ENCODE assay signal across 13 mouse cellular contexts in the genomic region with DNA sequence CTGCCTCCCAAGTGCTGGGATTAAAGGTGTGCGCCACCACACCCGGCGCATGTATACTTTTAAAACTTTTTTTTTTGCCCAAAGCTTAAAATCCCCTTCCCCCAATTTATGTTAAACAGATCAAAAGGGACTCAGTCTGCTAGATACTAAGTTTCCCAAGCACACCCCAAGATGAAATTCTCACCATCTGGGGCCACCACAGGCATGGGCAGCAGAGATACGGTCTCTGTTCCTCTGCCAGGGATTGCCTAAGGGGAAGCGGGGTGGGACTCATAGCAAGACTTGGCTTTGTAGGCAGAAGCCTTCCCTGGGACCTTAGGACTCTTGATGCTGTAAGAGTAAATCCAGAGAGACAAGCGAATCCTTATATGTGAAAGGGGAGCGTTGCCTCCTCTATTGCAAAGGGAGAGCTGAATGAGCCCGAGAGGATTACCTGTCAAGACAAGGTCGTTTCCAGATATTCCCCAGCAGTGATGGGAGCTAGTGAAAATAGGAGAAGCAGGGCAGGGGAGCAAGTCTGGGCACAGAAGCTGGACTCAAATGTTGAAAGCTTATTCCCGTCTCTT. TPM values are rescaled to one million over a fixed set of nuclear protein-coding genes. Genes with fewer than 3 reads are reported as not detected.
DNase-seq lines count a peak whose midpoint lies in the region; ATAC-seq and TF ChIP-seq lines count a peak whose summit lies in the region.
"Had no signal": no experiment of that assay in that cellular context is flagged by ENCODE, and none has a peak within 500 bp of the region (broad histone marks: within the 10 kb centered on the region; RNA-seq: fewer than 3 reads in every experiment).

No protein-coding gene starts in this region.

- H3K9ac ChIP-seq in heart, adult 2 months (ENCODE audit: low read depth, low read length) = peak overlapping the region; percentile 10; the same call in 1 of the 2 replicates
- H3K9ac ChIP-seq in lung, embryonic 14.5 days = no peak overlapping the region
- H3K9ac ChIP-seq in hindbrain, embryonic 14.5 days = no peak overlapping the region
- H3K9ac ChIP-seq in neural tube, embryonic 15.5 days (replicated peaks) = no peak overlapping the region

- no peak overlapping the region for H3K4me3 ChIP-seq in heart, adult 2 months
- no peak overlapping the region for H3K4me3 ChIP-seq in lung, embryonic 14.5 days (ENCODE audit: low read depth, low read length)
- H3K4me3 ChIP-seq in hindbrain, embryonic 14.5 days (replicated peaks; ENCODE audit: low read length) = peak overlapping the region; percentile 62
- peak overlapping the region; percentile 60; the same call in 1 of the 2 replicates for H3K4me3 ChIP-seq in neural tube, embryonic 15.5 days (replicated peaks)

- ATAC-seq in lung, embryonic 14.5 days (ENCODE audit: insufficient read depth) = no peak
- ATAC-seq in hindbrain, embryonic 14.5 days (ENCODE audit: low FRiP score) = no peak
- ATAC-seq in neural tube, embryonic 15.5 days (ENCODE audit: low FRiP score) = no peak
- ATAC-seq: forebrain, embryonic 16.5 days had no signal

- H3K4me2 ChIP-seq in lung, embryonic 14.5 days = peak overlapping the region; percentile 26; the same call in 1 of the 2 replicates
- H3K4me2 ChIP-seq in hindbrain, embryonic 14.5 days (replicated peaks) = peak overlapping the region; percentile 97; the same call in 1 of the 2 replicates
- H3K4me2 ChIP-seq in neural tube, embryonic 15.5 days = peak overlapping the region; percentile 98

- H3K4me1 ChIP-seq in heart, adult 2 months (ENCODE audit: control insufficient read depth, insufficient read depth, low read length) = peaks cover 22% of the 10 kb centered on the region
- H3K4me1 ChIP-seq in lung, embryonic 14.5 days (ENCODE audit: insufficient read depth) = no peaks in the 10 kb centered on the region
- no peaks in the 10 kb centered on the region; the same call in none of the 2 replicates for H3K4me1 ChIP-seq in hindbrain, embryonic 14.5 days (replicated peaks; ENCODE audit: control insufficient read depth, insufficient read depth, low read length)
- peaks cover 25% of the 10 kb centered on the region for H3K4me1 ChIP-seq in neural tube, embryonic 15.5 days

- H3K36me3 ChIP-seq in heart, adult 2 months (ENCODE audit: control insufficient read depth, insufficient read depth, low read length) = peaks cover 3% of the 10 kb centered on the region; the same call in 1 of the 2 replicates
- no peaks in the 10 kb centered on the region for H3K36me3 ChIP-seq in lung, embryonic 14.5 days (ENCODE audit: insufficient read depth)
- no peaks in the 10 kb centered on the region for H3K36me3 ChIP-seq in hindbrain, embryonic 14.5 days (replicated peaks; ENCODE audit: control insufficient read depth, insufficient read depth)
- no peaks in the 10 kb centered on the region for H3K36me3 ChIP-seq in neural tube, embryonic 15.5 days
- H3K36me3 ChIP-seq: limb, embryonic 15.5 days had no signal

- no peaks in the 10 kb centered on the region for H3K9me3 ChIP-seq in lung, embryonic 14.5 days (ENCODE audit: low read depth, low read length)
- H3K9me3 ChIP-seq in hindbrain, embryonic 14.5 days (ENCODE audit: control insufficient read depth, low read length) = no peaks in the 10 kb centered on the region
- H3K9me3 ChIP-seq in neural tube, embryonic 15.5 days (replicated peaks) = no peaks in the 10 kb centered on the region
- H3K9me3 ChIP-seq: limb, embryonic 15.5 days had no signal

- 86% methylated on average over 10 of the region's 10 CpGs for WGBS in heart, adult 2 months
- 75% methylated on average over 10 of the region's 10 CpGs for WGBS in lung, embryonic 14.5 days
- 70% methylated on average over 10 of the region's 10 CpGs for WGBS in hindbrain, embryonic 14.5 days
- WGBS in neural tube, embryonic 15.5 days = 74% methylated on average over 10 of the region's 10 CpGs

- no peak overlapping the region for H3K27ac ChIP-seq in heart, adult 2 months
- no peak overlapping the region for H3K27ac ChIP-seq in lung, embryonic 14.5 days (ENCODE audit: low read depth)
- no peak overlapping the region for H3K27ac ChIP-seq in hindbrain, embryonic 14.5 days
- no peak overlapping the region for H3K27ac ChIP-seq in neural tube, embryonic 15.5 days (replicated peaks)
- H3K27ac ChIP-seq: limb, embryonic 15.5 days had no signal

- no peak for TF ChIP-seq EP300 in heart, adult 2 months (IDR thresholded peaks at IDR 0.05; ENCODE audit: insufficient read depth, low read depth, low read length)

- H3K79me2 ChIP-seq in heart, adult 2 months (replicated peaks; ENCODE audit: control insufficient read depth, insufficient read depth, low read length) = peaks cover 3% of the 10 kb centered on the region; the same call in 1 of the 2 replicates

- H3K27me3 ChIP-seq in heart, adult 2 months (ENCODE audit: control insufficient read depth, insufficient read depth, low read length) = no peaks in the 10 kb centered on the region
- peaks cover 33% of the 10 kb centered on the region for H3K27me3 ChIP-seq in lung, embryonic 14.5 days (ENCODE audit: insufficient read depth, low read length)
- peaks cover 46% of the 10 kb centered on the region for H3K27me3 ChIP-seq in hindbrain, embryonic 14.5 days (ENCODE audit: control insufficient read depth, insufficient read depth, low read length)
- H3K27me3 ChIP-seq in neural tube, embryonic 15.5 days (replicated peaks) = peaks cover 39% of the 10 kb centered on the region

- TF ChIP-seq POLR2A in heart, adult 2 months (IDR thresholded peaks at IDR 0.05; ENCODE audit: insufficient read depth, low read depth, low read length) = no peak

- TF ChIP-seq CTCF in heart, adult 2 months (IDR thresholded peaks at IDR 0.05) = no peak
- TF ChIP-seq CTCF in lung, embryonic 14.5 days (IDR thresholded peaks at IDR 0.05; ENCODE audit: low read depth) = no peak

- DNase-seq in heart, adult 2 months = no peak
- no peak for DNase-seq in heart, adult 8-10 months (ENCODE audit: low spot score)
- DNase-seq in lung, embryonic 14.5 days = no peak
- DNase-seq in lung, postnatal 10 days = no peak
- no peak for DNase-seq in hindbrain, embryonic 14.5 days (ENCODE audit: low spot score)
- DNase-seq in layer of hippocampus, postnatal 25 days (ENCODE audit: extremely low spot score in 1 of 2, low spot score in 1 of 2) = no peak
- no peak for DNase-seq in layer of hippocampus, adult 9-10 months (ENCODE audit: low spot score)
- DNase-seq: cerebellum, postnatal 36 days; kidney, adult 11 months had no signal

- intact Hi-C loops in heart, adult 2 months (cut with DNase I) = no loop called here

RNA-seq across cellular contexts. Expression of a gene that starts 1.3 kb away (rescaled TPM):
- 1 to 10 TPM; 4.7 to 4.9 TPM for total RNA-seq in heart, adult 2 months (2021)
- polyA plus RNA-seq in heart, adult 2 months (2012; rRNA removed) = 3.3 and 4.4 TPM in 2 replicates
- 1 to 10 TPM; 2.4 to 5.4 (median 3.6) TPM for total RNA-seq in heart, adult 8-10 months (2022)
- 2.1 TPM in 2 replicates for polyA plus RNA-seq in lung, embryonic 14.5 days (2014; fragmentation: Nextera tagmentation; extraction: Ambion mirVana)
- polyA plus RNA-seq in hindbrain, embryonic 14.5 days (2014; fragmentation: Nextera tagmentation; extraction: Ambion mirVana) = 3.9 and 4.2 TPM in 2 replicates
- 3.9 and 4.6 TPM in 2 replicates for polyA plus RNA-seq in neural tube, embryonic 15.5 days (2015; fragmentation: Nextera tagmentation; extraction: Ambion mirVana)
- 1 to 10 TPM; 2.8 to 3.4 TPM for total RNA-seq in layer of hippocampus, postnatal 25 days (2021)
- total RNA-seq: neutrophil, adult 5-6 weeks had no signal

RNA-seq across cellular contexts. Expression of a gene that starts 11.3 kb away (rescaled TPM):
- 10 to 100 TPM; 34.2 to 39.6 TPM for total RNA-seq in heart, adult 2 months (2021)
- 9.1 and 15.2 TPM in 2 replicates for polyA plus RNA-seq in heart, adult 2 months (2012; rRNA removed)
- total RNA-seq in heart, adult 8-10 months (2022) = 10 to 100 TPM; 35.5 to 42.1 (median 38.4) TPM
- 14.4 and 14.7 TPM in 2 replicates for polyA plus RNA-seq in lung, embryonic 14.5 days (2014; fragmentation: Nextera tagmentation; extraction: Ambion mirVana)
- 9.4 and 11.3 TPM in 2 replicates for polyA plus RNA-seq in hindbrain, embryonic 14.5 days (2014; fragmentation: Nextera tagmentation; extraction: Ambion mirVana)
- 12.7 and 14.1 TPM in 2 replicates for polyA plus RNA-seq in neural tube, embryonic 15.5 days (2015; fragmentation: Nextera tagmentation; extraction: Ambion mirVana)
- total RNA-seq in layer of hippocampus, postnatal 25 days (2021) = 10 to 100 TPM; 61.7 to 80.3 TPM

RNA-seq across cellular contexts. Expression of a gene that starts 24.1 kb away (rescaled TPM):
- total RNA-seq in heart, adult 2 months (2021) = not detected
- 0.27 TPM in 1 of 2 replicates, not detected in the other for polyA plus RNA-seq in heart, adult 2 months (2012; rRNA removed)
- not detected for total RNA-seq in heart, adult 8-10 months (2022)
- polyA plus RNA-seq in lung, embryonic 14.5 days (2014; fragmentation: Nextera tagmentation; extraction: Ambion mirVana) = 0.23 and 0.64 TPM in 2 replicates
- polyA plus RNA-seq in hindbrain, embryonic 14.5 days (2014; fragmentation: Nextera tagmentation; extraction: Ambion mirVana) = 0.39 and 0.60 TPM in 2 replicates
- 0.37 and 0.54 TPM in 2 replicates for polyA plus RNA-seq in neural tube, embryonic 15.5 days (2015; fragmentation: Nextera tagmentation; extraction: Ambion mirVana)
- not detected for total RNA-seq in layer of hippocampus, postnatal 25 days (2021)

RNA-seq across cellular contexts. Expression of a gene that starts 32.3 kb away (rescaled TPM):
- total RNA-seq in heart, adult 2 months (2021) = not detected
- 0.10 TPM in 1 of 2 replicates, not detected in the other for polyA plus RNA-seq in heart, adult 2 months (2012; rRNA removed)
- not detected for total RNA-seq in heart, adult 8-10 months (2022)
- not detected in 2 replicates for polyA plus RNA-seq in lung, embryonic 14.5 days (2014; fragmentation: Nextera tagmentation; extraction: Ambion mirVana)
- 0.97 and 1.5 TPM in 2 replicates for polyA plus RNA-seq in hindbrain, embryonic 14.5 days (2014; fragmentation: Nextera tagmentation; extraction: Ambion mirVana)
- 0.37 and 0.41 TPM in 2 replicates for polyA plus RNA-seq in neural tube, embryonic 15.5 days (2015; fragmentation: Nextera tagmentation; extraction: Ambion mirVana)
- under 1 TPM; 0.20 to 0.26 TPM for total RNA-seq in layer of hippocampus, postnatal 25 days (2021)
- total RNA-seq: neutrophil, adult 5-6 weeks had no signal

RNA-seq across cellular contexts. Expression of a gene that starts 52.6 kb away (rescaled TPM):
- total RNA-seq in heart, adult 2 months (2021) = 10 to 100 TPM; 61.9 to 77.8 TPM
- polyA plus RNA-seq in heart, adult 2 months (2012; rRNA removed) = 70.8 and 71.6 TPM in 2 replicates
- total RNA-seq in heart, adult 8-10 months (2022) = 10 to 100 TPM; 67.6 to 90.2 (median 81.9) TPM
- 0.88 and 1.3 TPM in 2 replicates for polyA plus RNA-seq in lung, embryonic 14.5 days (2014; fragmentation: Nextera tagmentation; extraction: Ambion mirVana)
- polyA plus RNA-seq in hindbrain, embryonic 14.5 days (2014; fragmentation: Nextera tagmentation; extraction: Ambion mirVana) = 27.1 and 28.6 TPM in 2 replicates
- polyA plus RNA-seq in neural tube, embryonic 15.5 days (2015; fragmentation: Nextera tagmentation; extraction: Ambion mirVana) = 38.3 and 52.2 TPM in 2 replicates
- 100 to 1,000 TPM; 222 to 242 TPM for total RNA-seq in layer of hippocampus, postnatal 25 days (2021)

Comparison
In these comparisons a context has a peak if more than half of its experiments do, and no peak if none do; other contexts are left out.
1. H3K4me3 ChIP-seq: peak in hindbrain, embryonic 14.5 days (single experiment) and neural tube, embryonic 15.5 days (single experiment); none in heart, adult 2 months (single experiment) and lung, embryonic 14.5 days (single experiment).
2. H3K4me2 ChIP-seq: peak in every context shown above with its lines; median percentile 98 in neural tube, embryonic 15.5 days; 97 in hindbrain, embryonic 14.5 days; 26 in lung, embryonic 14.5 days.